ENCODE assay signal across 10 mouse cellular contexts in genomic region chrX:135483183-135483582, GRCm38 (mm10). TPM values are rescaled to one million over a fixed set of nuclear protein-coding genes. Genes with fewer than 3 reads are reported as not detected.
"Had no signal": no experiment of that assay in that cellular context is flagged by ENCODE, and none has a peak within 500 bp of the region (broad histone marks: within the 10 kb centered on the region; RNA-seq: fewer than 3 reads in every experiment).

No protein-coding gene starts in this region.

RNA-seq across cellular contexts. Expression of gene AV320801, which starts 11.2 kb away (rescaled TPM):
- total RNA-seq: left cerebral cortex, adult 2 months; left cerebral cortex, adult 8-10 months; left cerebral cortex, postnatal 10 days; left cerebral cortex, postnatal 14 days; left cerebral cortex, postnatal 25 days; left cerebral cortex, postnatal 36 days; left cerebral cortex, postnatal 4 days; liver, adult 2 months; midbrain, postnatal 0 days; monocyte, adult 5-6 weeks had no signal

RNA-seq across cellular contexts. Expression of gene Gm7903, which starts 49.5 kb away (rescaled TPM):
- total RNA-seq: left cerebral cortex, adult 2 months; left cerebral cortex, adult 8-10 months; left cerebral cortex, postnatal 10 days; left cerebral cortex, postnatal 14 days; left cerebral cortex, postnatal 25 days; left cerebral cortex, postnatal 36 days; left cerebral cortex, postnatal 4 days; liver, adult 2 months; monocyte, adult 5-6 weeks had no signal
